Mouse (Mus musculus): ENCODE results near the gene Lhcgr.
"Not testable (repeated sequence)": the region's sequence is repeated elsewhere in the genome, so short reads cannot be mapped to it uniquely, and the experiment has no call there.

Lhcgr gene

DNA sequence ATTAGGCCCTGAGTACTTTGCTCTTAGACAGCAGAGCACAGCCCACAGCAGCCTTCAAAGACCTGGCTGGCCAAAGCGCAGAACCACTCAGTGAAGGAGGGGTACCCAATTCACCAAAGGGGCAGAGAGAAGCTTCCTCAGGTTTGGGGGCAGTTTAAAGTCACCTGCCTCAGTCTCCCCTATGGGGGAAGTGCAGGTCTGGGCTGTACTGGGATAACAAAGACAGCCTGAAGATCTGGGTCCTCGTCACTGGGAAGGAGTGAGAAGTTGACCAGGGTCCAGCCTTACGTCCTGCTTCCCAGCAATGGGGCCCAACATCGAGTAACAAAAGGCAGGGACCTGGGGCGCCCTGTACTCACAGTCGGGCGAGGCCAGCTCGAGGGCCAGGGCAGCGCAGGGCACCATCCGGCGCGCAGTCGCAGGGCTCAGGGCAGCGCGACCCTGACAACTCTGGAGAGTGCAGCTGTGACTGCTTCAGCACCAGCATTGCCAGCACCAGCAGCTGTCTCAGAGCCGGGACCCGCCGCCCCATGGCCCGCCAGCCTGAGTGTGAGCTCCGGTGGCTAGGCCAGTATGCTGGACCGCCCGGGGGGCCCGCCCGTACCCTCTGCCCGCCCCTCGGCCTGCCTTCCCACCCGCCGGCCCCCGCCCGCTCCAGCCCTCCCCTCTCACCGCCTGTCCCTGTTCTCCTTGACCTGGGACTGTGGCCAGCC, at the start of gene Lhcgr:
Lhcgr (minus strand) TSS at position 551 of the 713 bp plus-strand sequence.
- no peak for DNase-seq

DNA sequence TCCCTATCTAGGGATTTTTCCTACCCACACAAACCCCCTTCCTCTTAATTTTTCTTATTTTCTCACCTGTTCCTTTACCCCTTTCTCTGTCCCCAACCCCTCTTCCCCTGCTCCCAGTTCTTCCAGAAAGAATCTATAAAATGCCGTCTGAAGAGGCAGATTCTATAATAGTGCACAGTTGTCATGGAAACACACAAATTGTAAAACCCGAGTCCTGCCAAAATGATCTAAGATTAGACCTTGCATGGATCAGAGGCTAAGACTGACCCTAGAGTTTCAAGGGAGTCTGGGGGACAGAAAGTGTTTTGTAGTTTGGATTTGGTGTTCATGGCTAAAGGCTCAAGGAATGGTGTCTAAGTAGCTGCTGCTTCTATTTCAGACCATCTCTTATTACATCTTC, 25.8 kb upstream of the Lhcgr start:
- DNase-seq, result no peak

DNA sequence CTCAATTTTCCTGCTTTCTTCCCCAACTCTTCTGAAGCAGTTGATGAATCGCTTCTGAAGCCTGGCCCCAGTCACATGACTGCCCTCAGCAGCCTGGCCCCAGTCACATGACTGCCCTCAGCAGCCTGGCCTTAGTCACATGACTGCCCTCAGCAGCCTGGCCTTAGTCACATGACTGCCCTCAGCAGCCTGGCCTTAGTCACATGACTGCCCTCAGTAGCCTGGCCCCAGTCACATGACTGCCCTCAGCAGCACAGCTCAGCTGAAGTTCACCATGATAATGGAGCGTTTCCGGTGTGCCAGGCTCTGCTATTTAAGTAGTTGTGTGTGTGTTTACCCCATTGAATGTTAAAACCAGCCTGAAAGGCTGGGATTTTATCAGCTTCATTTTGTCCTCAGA, 21.2 kb upstream of the Lhcgr start:
- not testable (repeated sequence) for DNase-seq

DNA sequence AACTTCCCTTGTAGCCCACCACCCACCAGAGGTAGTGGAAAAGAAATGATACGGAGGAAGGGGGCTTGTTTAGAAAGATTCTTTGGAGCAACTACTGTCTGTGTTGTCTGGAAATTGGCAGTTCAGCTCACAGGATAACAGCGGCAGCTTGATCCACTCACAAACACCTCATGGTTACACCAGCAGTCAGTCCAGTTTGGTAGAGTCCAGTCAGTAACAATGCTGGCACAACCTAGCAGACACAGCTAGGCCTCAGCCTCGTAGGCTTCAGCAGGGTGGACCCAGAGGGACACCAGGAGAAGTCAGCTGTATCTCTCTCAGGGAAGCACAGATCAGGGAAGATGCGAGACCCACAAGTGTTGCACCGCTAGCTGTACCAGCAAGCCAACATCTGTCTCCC, 19.0 kb upstream of the Lhcgr start:
- peak; percentile 41 for DNase-seq

DNA sequence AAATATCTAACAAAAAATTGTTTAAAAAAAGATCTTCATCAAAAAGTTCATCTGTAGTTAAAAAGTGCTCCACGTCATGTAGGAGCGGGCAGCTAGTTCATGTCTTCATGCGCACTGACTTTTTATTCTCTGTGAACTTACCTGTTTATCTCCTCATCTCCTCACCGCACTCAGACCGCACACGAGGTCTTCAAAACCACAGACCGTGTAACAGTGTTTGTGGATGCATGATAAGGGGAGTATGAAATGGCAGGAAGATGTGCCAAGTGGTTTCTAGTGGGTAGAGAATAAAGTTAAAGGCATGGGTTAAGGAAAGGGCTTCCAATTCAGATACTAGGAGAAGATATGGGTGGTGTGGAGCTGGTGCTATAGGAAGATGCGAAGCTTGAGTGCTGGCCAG, 14.6 kb upstream of the Lhcgr start:
- DNase-seq, result no peak

DNA sequence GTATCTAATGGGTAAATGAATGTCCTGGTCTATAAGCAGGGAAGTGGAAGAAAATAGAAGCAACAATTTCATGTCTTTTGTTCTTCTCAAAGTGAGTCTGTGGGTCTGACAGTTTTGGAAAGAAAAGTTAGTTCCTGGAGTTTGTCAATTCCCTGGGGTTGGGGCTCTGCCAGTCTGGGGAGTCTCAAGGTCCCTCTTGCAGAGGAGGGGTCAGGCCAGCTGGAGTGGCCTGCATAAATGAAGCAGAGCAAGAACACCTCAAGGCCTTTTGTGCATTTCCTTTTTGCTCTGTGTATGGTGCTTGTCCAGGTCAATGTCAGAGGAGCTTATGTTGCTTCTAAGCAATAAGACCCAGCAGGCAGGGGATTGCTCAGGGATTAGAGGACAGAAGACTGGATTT, 11.7 kb upstream of the Lhcgr start:
- no peak for DNase-seq

DNA sequence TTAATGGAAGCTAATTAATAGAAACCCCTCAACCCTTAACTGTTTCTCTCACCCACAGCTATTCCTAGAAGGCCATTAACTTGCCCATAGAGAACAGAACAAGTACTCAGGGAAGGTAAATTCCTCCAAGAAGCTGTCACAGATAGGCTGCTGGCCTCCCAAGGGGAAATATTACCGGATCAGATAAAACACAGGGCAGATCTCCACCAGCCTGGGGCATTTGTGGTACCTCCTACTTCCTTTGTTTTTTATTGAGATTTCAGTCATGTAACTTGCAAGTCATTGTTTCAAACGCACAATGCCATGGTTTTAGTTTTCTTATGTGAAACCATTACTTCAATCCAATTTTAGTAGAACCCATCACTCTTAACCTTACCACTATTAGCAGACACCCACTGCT, 1.1 kb downstream of the Lhcgr start:
- no peak for DNase-seq

DNA sequence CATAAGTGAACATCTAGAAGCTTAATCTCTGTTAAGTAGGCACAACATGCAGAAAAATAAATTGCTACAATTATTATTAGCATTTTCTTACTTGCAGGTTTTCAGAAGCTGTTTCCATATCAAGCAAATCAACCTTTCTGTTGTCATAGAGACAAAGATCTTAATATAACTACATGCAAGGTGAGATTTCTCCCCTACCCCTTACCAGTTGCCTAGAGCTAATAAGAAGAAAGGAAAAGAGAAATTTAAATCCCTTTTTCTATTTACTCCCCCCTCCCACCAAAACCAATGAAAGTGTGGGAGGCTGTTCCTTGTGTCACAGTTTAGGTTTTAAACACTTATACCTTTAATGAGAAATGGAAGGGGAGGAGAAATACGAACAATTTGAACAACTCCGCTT, 3.4 kb downstream of the Lhcgr start:
- DNase-seq, result no peak

DNA sequence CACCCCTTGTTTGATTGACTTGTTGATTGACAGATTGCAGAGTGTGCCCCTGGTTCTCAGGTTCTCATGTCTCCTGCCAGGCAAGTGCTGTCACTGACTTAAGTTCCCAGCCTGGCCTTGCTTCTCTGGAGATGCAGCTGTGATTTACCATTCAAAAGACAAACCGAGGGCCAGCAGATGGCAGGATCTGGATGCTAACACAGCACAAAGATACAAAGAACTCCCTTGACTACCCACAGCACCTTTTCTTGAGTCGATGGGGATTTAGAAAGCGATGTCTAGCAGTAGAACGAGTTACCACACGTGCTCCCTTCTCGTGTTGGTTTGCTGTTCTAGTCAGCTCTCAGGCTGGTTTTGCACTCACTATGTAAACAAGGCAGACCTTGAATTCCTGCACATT, 4.9 kb downstream of the Lhcgr start:
- no peak for DNase-seq

DNA sequence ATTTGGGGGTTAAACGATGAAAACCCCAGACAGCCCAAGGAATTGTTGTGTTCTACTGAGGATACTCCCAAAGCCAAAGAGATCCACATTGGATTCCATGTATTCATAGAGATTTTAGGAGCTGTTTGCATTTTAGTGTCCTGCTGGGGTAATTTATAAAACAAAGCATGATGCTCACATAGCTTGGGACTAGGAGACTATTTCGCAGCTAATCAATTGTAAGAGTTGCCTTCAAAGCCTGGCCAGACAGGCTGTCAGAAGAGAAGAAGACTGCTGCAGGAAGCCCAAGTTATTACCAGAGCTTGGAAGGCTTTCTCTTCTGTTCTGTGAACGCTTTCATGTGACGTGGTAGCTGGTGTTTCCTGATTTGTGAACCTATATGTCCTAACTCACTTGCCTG, 5.4 kb downstream of the Lhcgr start:
- DNase-seq, result no peak

DNA sequence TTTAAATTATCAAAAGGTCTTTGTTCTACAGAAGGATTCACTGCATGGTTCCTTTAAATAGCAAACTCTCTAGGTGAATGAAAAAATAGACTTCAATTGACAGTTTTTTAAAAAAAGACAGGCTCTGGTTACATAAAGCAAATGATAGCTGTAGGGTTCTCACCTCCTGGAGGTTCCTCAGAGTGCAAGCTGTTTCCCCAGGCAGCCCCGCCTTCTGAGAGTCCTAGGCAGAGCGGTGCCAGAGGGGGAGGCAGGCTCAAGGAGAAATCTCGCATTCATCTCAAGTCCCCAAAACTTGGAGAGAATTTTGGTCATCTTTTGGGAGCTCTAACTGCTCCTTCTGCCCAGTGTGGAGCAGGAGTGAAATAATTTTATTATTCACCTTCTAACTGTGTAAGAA, 12.6 kb downstream of the Lhcgr start:
- DNase-seq, result no peak

DNA sequence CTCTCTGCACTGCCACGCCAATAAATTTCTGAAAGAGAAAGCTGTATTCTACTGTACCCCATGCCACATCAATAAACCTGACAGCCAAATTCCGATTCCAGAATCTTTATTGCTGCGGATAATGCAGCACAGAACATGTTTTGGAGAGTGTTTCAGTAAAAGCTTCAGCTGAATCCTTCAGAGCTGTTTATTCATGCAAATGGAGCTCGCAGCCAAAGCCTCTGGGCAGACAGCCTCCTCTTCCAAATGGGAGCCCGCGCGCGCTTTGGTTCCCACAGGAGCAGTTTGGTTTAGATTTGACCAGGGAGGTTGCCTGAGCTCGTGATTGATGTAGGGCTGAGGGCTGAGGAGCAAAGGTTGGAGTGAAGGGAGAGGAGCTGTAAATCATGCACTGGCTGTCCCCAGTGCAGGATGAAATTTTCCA, 17.7 kb downstream of the Lhcgr start:
- DNase-seq, result no peak

DNA sequence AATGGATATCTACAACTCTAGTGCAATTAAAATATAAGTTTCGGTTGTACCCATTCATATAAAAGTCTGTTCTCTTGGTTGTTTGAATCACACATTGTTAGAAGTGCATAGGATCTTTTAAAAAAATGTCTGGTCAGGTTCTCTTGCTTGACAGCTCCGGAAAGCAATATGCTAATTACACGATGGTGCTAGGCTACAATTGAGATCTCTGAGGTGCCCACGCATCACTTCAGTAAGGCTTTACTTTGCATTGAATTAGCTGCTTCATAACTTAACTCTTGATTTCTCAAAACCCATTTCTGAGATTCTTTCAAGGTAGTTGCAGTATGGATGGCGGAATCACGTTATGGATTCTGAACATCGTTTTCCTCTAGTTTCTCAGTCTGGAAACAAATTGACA, 21.7 kb downstream of the Lhcgr start:
- no peak for DNase-seq

DNA sequence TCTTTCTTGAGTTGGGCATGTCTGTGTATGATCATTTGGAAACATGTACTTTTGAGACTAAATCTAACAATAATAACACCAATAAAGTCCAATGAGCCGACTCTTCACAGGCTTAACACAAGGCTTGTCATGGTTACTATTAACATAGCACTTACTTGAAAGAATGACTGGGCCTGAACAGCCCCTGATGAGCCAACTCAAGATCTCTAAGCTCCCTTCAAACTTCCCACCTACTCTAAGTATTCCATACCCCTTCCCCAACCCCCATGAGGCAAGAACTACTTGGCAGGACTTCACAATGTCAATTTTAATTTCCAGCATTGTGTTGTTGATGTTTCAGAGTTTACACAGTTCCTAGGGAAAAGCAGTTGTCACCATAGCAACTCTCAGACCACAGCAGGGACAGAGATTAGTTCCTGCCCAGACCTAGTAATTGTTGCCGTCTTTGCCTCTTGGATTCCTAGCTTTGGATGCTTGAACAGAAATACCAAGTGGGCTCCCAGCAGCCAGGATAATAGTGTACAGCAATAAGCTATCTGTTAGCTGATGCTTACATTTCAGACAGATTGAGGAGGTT, 22.4 kb downstream of the Lhcgr start:
- no peak for DNase-seq

DNA sequence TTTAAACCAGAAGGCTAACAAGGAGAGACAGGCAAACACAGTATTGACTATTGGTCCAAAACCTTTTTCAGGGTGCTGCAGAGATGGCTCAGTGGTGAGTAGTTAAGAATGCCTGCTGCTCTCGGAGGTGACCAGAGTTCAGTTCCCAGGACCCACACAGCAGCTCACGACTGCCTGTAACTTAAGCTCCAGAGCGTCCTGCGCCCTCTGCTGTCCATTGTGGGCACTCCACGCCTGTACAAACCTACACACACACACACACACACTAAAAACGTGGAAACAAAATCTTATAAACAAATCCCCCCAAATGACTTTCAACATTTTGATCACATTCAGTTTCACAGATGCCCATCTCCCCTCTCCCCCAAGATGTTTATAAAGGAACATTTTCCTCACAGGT, 24.9 kb downstream of the Lhcgr start:
- DNase-seq, result no peak

DNA sequence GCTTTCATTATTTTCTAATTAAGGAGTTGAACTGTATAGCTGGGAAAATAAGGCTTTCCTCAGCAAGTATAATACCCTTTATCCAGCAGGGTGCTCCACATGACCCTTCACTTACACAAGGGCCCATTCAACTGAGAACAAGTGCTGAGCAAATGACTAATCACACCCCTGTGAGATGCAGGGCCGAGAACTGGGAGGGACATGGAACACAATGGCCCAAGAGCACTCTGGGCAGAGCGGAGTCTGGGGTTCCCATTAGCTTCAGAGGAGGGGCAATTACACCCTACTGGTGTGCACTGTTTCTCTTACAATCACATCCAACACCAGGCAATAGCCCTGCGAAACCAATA, 27.7 kb downstream of the Lhcgr start:
- DNase-seq, result peak; percentile 24

DNA sequence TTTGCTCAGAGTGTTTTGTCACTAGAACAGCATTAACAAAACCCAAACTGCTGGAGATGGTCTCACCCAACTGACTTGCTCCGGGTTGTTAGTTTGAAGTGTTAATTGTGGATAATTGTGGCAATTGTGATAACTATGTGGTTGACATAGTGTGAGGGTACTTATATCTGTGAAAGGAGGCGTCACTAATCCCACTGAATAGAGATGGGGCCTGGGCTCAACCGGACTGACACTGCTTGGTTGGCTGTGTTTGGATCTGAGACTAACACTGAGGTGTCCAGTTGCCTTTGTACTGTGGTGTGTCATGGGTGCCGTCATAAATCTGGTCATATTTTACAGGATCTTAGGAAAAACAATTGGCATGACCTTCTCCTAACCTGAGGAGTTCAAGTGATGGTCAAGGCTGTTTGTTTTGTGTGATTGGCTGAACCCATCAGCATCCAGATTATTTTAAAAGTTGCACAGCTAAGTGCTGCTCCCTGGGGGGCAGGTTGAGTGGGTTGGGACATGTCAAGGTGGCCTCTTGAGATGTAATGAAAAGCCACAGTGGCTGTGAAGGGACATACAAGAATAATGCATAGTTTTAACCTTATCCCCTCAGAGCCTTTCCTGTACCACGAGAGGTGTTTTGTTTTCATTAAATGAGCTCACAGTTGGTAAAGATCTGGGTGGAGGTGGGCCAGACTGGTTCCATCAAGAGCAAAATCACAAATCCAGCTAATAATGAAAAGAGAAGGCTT, 28.2 kb downstream of the Lhcgr start:
- DNase-seq, result no peak

DNA sequence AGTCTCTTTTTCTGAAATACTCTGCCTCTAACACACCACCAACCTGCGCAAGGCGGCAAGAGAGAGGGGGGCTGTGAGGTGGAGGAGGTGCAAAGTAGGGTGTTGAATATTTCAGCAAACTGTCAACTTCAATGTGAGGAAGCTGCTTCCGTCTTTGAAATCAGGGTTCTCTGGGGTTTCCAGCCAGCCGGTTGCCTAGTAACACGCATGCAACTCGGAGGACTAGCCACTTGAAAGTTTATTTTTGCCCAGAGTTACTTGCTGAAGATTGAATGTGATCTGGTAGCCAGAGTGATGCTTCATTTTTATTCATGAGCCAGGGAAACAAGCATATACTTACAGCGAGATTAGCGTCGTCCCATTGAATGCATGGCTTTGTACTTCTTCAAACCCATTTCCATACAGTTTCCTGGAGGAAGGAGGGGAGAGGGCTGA, 33.8 kb downstream of the Lhcgr start:
- peak; percentile 5 for DNase-seq

DNA sequence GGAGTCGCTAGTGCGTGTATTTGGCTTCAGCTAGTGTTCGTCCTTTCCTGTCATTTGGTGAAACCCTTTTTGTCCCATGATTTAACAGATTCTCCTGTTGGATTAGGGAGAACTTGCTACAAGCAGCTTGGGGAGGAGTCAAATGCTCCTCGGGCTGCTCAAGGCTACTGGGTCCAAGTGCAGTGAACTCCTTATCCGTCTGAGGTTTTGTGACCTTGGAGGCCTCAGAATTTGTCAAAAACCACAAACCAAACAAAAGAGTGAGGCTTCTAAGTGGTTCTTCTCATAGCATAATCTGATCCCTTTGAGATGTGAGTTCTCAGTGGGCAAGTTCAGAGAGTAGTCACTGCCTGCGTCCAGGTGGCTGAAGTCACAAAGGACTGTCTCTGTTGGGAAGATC, 36.0 kb downstream of the Lhcgr start:
- no peak for DNase-seq

DNA sequence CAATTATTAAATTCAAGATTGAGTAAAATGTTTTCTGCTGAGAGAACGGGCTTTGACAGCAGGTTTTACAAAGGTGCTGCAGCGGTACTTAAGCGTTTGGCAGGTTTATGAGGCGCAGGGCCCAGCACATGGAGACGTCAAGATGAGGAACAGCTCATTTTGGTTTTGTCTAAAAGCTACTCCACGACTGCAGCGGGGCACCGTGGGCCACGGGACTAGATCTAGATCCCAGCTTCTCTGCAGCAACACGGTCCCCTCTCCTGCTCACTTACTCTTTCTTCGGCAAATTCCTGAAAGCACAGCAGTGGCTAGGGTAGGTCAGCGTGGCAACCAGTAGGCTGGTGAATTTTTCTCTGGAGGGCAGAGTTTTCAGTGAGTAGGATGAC, 38.3 kb downstream of the Lhcgr start:
- no peak for DNase-seq

DNA sequence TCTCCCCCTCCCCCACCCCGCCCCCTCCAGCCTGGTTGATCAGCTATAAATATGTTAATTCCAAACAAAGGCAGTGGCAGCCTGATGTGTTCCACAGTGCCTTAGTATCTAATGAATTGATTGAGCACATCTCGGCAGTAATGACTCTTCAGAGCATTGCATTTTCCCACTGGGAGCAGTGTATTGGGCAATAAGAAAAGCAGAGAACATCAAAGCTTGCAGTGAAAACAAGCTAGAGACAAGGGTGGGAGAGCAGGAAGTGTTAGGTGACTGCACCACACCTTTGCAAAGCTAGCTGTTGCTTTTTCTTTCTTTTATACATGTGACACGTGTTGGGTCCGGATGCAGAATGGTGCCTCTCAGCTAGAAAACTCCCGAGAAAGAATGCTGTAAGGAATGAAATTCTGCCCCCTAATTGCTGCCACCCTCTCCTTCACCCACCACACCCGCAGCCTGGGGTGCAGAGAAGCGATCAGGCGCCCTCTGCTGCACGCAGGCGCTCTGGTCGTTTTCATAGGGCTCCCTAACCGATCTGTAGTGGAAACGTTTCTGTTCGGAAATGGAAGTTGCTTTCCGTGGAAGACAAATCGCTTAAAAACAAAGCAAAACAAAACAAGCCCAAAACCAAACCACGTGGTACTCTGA, 38.8 kb downstream of the Lhcgr start:
- DNase-seq, result peak; percentile 18

DNA sequence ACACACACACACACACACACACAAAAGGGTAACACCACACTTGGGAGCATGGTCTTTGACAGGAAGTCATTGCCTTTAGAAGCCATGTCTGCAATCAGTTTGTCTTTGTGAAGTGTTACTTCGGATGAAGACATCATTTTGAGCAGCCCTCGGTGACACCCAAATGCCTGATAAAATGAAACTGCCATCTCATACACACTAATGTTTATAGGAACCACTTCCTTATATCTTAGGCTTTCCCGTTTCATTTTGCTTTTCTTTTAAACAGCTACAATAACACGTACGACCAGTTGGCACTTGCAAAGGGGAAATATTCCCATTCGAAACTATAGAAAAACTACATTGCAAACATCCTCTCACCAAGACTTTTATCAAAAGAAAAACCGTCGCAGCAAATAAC, 42.1 kb downstream of the Lhcgr start:
- no peak for DNase-seq

DNA sequence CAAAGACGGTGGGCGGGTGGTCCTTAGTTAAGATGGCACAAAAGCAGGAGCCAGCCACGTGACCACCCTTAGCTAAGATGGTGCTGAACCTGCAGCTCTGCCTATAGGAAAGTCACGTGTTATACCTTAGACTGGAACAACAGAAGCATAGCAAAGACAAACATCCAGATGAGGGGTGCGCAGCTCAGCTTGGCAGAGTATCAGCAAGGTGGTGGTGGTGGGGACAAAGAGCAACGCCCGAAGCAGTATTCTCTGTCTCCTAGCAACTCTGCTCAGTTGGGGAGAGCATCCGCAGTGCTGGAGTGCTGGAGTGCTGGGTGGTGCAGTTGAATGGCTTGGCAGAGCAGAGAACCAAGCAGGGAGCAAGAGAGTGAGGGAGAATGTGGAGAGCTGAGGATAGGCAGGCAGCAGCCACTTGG, 85.5 kb downstream of the Lhcgr start:
- DNase-seq, result no peak

DNA sequence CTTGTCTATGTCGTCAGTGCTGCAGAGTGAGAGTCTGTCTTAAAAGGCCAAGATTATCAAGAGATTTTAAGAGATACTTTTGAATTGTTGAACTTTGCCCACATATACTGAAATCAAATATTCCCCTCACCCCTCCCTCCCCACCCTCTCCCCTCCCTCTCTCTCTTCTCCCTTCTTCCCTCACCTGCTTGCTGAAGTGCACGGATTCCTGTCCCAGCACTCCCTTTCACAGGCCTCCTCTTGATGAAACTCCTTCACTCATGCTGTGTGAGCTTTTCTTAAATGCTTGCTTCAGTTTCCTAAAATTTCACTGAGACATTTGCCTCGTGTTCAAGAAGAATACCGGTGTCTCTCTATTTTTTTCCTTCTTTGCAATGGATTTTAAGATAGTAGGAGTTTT, 88.7 kb downstream of the Lhcgr start:
- DNase-seq, result no peak
